Mouse (Mus musculus): Measurements from ENCODE around the gene Plekho2.

GRCm38 (mm10) chr9:65613098-65613497 is 33.3 kb upstream of the Plekho2 start:
- TF ChIP-seq CTCF (IDR thresholded peaks at IDR 0.05; ENCODE audit: low read depth) = no peak
- no peak for TF ChIP-seq EP300 (IDR thresholded peaks at IDR 0.05; ENCODE audit: low read depth)

All from heart, postnatal 0 days (tissue).